Mouse (Mus musculus): Measurements from ENCODE around the gene Xylt1.

Xylt1 gene

GRCm38 (mm10) chr7:117480831-117481230 is 100.1 kb downstream of the Xylt1 start:
- no peak for DNase-seq (ENCODE audit: low spot score in 2 of 2)

- no peak for DNase-seq (ENCODE audit: low spot score in 2 of 2)
Observed at GRCm38 (mm10) chr7:117481404-117481803, 100.6 kb downstream of the Xylt1 start.

- no peak for DNase-seq (ENCODE audit: low spot score in 2 of 2)
Observed at GRCm38 (mm10) chr7:117482701-117483100, 101.9 kb downstream of the Xylt1 start.

- DNase-seq (ENCODE audit: low spot score in 2 of 2), result no peak
Observed at GRCm38 (mm10) chr7:117484589-117484988, 103.8 kb downstream of the Xylt1 start.

- DNase-seq (ENCODE audit: low spot score in 2 of 2), result no peak
Observed at GRCm38 (mm10) chr7:117484989-117485536, 104.3 kb downstream of the Xylt1 start.

GRCm38 (mm10) chr7:117486425-117487172 is 105.8 kb downstream of the Xylt1 start:
- peak in 1 of 2 experiments; percentile 22 for DNase-seq (ENCODE audit: low spot score in 2 of 2)

- DNase-seq (ENCODE audit: low spot score in 2 of 2), result no peak
Observed at GRCm38 (mm10) chr7:117487173-117487490, 106.4 kb downstream of the Xylt1 start.

GRCm38 (mm10) chr7:117489973-117490372 is 109.2 kb downstream of the Xylt1 start:
- DNase-seq (ENCODE audit: low spot score in 2 of 2), result no peak

GRCm38 (mm10) chr7:117490500-117491205 is 109.9 kb downstream of the Xylt1 start:
- no peak for DNase-seq (ENCODE audit: low spot score in 2 of 2)

- DNase-seq (ENCODE audit: low spot score in 2 of 2), result no peak
Observed at GRCm38 (mm10) chr7:117491495-117491894, 110.7 kb downstream of the Xylt1 start.

- no peak for DNase-seq (ENCODE audit: low spot score in 2 of 2)
Observed at GRCm38 (mm10) chr7:117494210-117494609, 113.4 kb downstream of the Xylt1 start.

- no peak for DNase-seq (ENCODE audit: low spot score in 2 of 2)
Observed at GRCm38 (mm10) chr7:117494618-117495310, 114.0 kb downstream of the Xylt1 start.

- no peak for DNase-seq (ENCODE audit: low spot score in 2 of 2)
Observed at GRCm38 (mm10) chr7:117495751-117496150, 115.0 kb downstream of the Xylt1 start.

GRCm38 (mm10) chr7:117498173-117498572 is 117.4 kb downstream of the Xylt1 start:
- DNase-seq (ENCODE audit: low spot score in 2 of 2), result no peak

- no peak for DNase-seq (ENCODE audit: low spot score in 2 of 2)
Observed at GRCm38 (mm10) chr7:117501355-117502181, 120.8 kb downstream of the Xylt1 start.

GRCm38 (mm10) chr7:117502415-117502814 is 121.6 kb downstream of the Xylt1 start:
- DNase-seq (ENCODE audit: low spot score in 2 of 2), result no peak

GRCm38 (mm10) chr7:117503714-117504113 is 122.9 kb downstream of the Xylt1 start:
- no peak for DNase-seq (ENCODE audit: low spot score in 2 of 2)

GRCm38 (mm10) chr7:117505791-117506190 is 125.0 kb downstream of the Xylt1 start:
- DNase-seq (ENCODE audit: low spot score in 2 of 2), result no peak

GRCm38 (mm10) chr7:117507351-117507750 is 126.6 kb downstream of the Xylt1 start:
- DNase-seq (ENCODE audit: low spot score in 2 of 2), result no peak

GRCm38 (mm10) chr7:117508090-117508489 is 127.3 kb downstream of the Xylt1 start:
- DNase-seq (ENCODE audit: low spot score in 2 of 2), result no peak

GRCm38 (mm10) chr7:117510113-117510512 is 129.3 kb downstream of the Xylt1 start:
- no peak for DNase-seq (ENCODE audit: low spot score in 2 of 2)

- DNase-seq (ENCODE audit: low spot score in 2 of 2), result no peak
Observed at GRCm38 (mm10) chr7:117512301-117512700, 131.5 kb downstream of the Xylt1 start.

All from spleen, postnatal 4 days (tissue).